Mouse (Mus musculus): ENCODE results near the gene Ubn1. TPM values are rescaled to one million over a fixed set of nuclear protein-coding genes. Genes with fewer than 3 reads are reported as not detected.

Ubn1 gene
- polyA plus RNA-seq, 1 experiment from 2014 or later = 22.8 TPM

- no peaks in the 10 kb centered on the region for H3K4me1 ChIP-seq
- peaks cover 99% of the 10 kb centered on the region for H3K36me3 ChIP-seq
- no peak overlapping the region for H3K4me2 ChIP-seq (replicated peaks)
- ATAC-seq (ENCODE audit: low FRiP score, low read depth) = no peak
- no peak overlapping the region for H3K4me3 ChIP-seq
- no peaks in the 10 kb centered on the region for H3K9me3 ChIP-seq
- H3K9ac ChIP-seq = no peak overlapping the region
- H3K27me3 ChIP-seq = no peaks in the 10 kb centered on the region
- H3K27ac ChIP-seq = no peak overlapping the region
- WGBS = 71% methylated on average over 2 of the region's 2 CpGs
Measured at GRCm38 (mm10) chr16:5029847-5030246, 20.0 kb upstream of the Ubn1 start.

GRCm38 (mm10) chr16:5035591-5035990 lies 14.3 kb upstream of the Ubn1 start:
- 92% methylated on average over 3 of the region's 3 CpGs for WGBS
- Histone ChIP-seq H3K27ac (no peak overlapping the region), H3K36me3 (peaks cover 93% of the 10 kb centered on the region), H3K4me3 (no peak overlapping the region), H3K4me2 (replicated peaks) (no peak overlapping the region), H3K9me3 (no peaks in the 10 kb centered on the region), H3K4me1 (no peaks in the 10 kb centered on the region), H3K27me3 (no peaks in the 10 kb centered on the region), H3K9ac (no peak overlapping the region)
- ATAC-seq (ENCODE audit: low FRiP score, low read depth) = no peak

DNA sequence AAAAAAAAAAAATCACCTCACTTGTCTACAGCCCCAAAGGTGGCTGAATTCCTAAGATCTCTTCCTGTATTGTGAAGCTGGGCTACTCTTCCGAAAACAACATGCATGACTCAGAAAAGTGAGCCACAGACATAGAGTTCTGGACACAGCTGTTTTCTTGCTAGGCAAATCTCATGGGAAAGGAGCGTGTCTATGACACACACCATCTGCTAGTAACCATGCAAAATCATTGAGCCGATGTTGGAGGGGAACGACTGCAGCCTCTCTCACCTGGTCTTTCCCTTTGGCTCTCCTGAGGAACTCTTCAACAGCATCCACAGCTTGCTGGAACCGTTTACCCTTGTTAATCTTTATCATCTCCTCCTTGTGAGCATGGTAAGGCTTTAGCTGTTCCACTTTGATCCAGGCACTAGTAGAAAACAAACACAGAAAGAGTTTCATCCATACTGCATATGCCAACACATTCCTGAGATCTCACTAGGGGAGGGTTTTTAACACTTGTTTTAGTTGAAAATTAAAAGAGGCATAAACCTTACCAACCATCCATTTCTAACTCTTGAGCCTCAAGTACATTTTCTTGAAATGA lies 13.1 kb upstream of the Ubn1 start:
- Histone ChIP-seq H3K4me2 (replicated peaks) (no peak overlapping the region), H3K9ac (no peak overlapping the region), H3K27ac (no peak overlapping the region), H3K36me3 (peaks cover 92% of the 10 kb centered on the region), H3K4me3 (no peak overlapping the region), H3K27me3 (no peaks in the 10 kb centered on the region), H3K4me1 (no peaks in the 10 kb centered on the region), H3K9me3 (no peaks in the 10 kb centered on the region)
- 85% methylated on average over 5 of the region's 5 CpGs for WGBS
- no peak for ATAC-seq (ENCODE audit: low FRiP score, low read depth)

DNA sequence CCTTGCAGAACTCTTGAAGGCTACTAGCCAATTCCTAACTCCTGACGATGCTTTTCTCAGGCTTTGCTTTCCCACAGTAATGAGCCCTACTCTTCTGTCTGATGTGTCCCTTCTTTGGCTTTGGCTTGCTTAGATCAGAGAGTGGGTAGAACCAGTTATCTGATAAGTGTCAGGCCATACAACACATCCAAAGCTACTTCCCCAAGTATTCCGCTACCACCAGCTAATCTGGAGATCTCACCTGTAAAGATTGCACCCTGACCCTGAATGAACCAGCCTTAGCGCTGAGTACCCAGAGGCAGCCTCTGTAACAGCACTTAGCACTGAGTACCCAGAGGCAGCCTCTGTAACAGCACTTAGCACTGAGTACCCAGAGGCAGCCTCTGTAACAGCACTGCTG lies 4.5 kb upstream of the Ubn1 start:
- Histone ChIP-seq H3K9me3 (no peaks in the 10 kb centered on the region), H3K9ac (no peak overlapping the region), H3K27ac (no peak overlapping the region), H3K27me3 (no peaks in the 10 kb centered on the region), H3K36me3 (peaks cover 68% of the 10 kb centered on the region), H3K4me1 (peaks cover 14% of the 10 kb centered on the region), H3K4me2 (replicated peaks) (no peak overlapping the region), H3K4me3 (no peak overlapping the region)
- no peak for ATAC-seq (ENCODE audit: low FRiP score, low read depth)
- WGBS = 96% methylated on average over 3 of the region's 3 CpGs

DNA sequence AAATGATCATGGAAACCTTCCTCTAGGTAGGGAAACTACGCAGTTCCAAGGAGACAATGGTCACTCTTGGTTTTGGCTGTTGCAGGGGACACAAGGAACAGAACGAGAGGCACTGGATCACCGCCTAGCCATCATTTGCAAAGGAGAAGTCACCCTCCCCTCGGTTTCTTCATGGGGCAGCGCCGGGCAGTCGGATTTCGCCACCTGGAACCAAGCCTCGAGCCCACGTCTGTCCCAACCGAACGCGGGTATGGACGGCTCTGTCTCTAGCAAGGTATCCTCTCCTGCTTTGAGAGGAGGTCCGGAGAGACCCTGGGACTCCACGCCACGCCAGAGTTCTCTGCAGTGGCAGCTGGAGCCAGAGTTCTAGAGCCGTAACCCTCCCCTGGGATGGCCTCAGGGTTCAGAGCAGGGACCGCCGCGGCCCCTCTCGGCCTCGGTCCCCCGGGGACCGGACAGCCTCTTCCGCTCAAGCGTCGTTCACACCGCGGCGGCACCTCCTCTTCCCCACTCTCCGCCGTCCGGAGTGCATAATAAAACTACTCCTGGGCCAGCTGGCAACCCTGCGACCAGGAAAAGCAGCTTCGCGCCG lies 579 bp upstream of the Ubn1 start:
- Histone ChIP-seq H3K27me3 (no peaks in the 10 kb centered on the region), H3K9ac (peak overlapping the region; percentile 97), H3K4me1 (peaks cover 26% of the 10 kb centered on the region), H3K27ac (peak overlapping the region; percentile 96), H3K4me3 (peak overlapping the region; percentile 97), H3K9me3 (no peaks in the 10 kb centered on the region), H3K36me3 (peaks cover 37% of the 10 kb centered on the region), H3K4me2 (replicated peaks) (peak overlapping the region; percentile 92)
- ATAC-seq (ENCODE audit: low FRiP score, low read depth) = peak; percentile 63
- WGBS = under 1% methylated on average over 38 of the region's 38 CpGs

DNA sequence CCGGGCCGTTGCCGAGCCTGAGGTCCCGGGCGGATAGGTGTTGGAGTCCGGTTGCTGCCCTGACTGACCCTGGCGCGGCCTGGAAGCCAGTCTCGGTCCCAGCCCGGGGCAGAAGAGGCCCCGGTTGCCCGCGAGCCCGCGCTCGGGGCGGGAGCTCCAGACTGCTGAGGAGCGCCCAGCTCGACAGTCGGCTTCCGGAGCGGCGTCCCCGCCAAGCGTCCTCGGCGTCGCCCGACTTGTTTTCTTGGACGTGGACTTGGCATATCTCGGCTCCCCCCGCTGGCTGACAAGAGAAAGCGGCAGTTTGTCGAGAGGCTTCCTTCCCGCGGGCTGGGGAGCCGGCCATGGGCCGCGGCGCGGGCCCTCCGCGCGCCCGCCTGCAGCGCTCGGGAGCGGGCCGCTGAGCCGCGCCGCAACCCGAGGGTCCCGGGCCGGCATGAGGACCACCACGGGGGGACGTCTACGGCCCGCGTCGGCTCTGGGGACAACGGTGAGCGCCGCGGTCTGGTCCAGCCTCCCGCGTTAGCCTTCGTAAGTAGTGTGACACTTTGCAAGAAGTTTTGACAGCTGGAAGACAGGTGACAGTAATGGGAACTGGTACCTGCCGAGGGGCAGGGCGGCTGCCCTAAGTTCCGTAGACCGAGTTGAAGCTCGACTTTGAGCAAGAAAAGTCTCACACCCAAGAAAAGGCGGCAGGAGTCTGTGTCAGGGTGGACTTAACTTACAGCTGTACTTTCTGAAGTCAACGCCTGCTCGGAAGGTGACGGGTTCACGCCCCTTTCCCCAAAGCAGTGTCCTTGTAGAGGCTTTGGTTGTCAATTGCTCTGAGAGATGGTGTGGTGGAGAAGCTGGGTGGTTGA lies 624 bp downstream of the Ubn1 start:
- Histone ChIP-seq H3K9me3 (no peaks in the 10 kb centered on the region), H3K4me2 (replicated peaks) (peak overlapping the region; percentile 94), H3K4me1 (peaks cover 26% of the 10 kb centered on the region), H3K9ac (peak overlapping the region; percentile 94), H3K27me3 (no peaks in the 10 kb centered on the region), H3K4me3 (peak overlapping the region; percentile 97), H3K27ac (peak overlapping the region; percentile 96), H3K36me3 (peaks cover 32% of the 10 kb centered on the region)
- WGBS = under 1% methylated on average over 77 of the region's 78 CpGs
- peak; percentile 68 for ATAC-seq (ENCODE audit: low FRiP score, low read depth)

DNA sequence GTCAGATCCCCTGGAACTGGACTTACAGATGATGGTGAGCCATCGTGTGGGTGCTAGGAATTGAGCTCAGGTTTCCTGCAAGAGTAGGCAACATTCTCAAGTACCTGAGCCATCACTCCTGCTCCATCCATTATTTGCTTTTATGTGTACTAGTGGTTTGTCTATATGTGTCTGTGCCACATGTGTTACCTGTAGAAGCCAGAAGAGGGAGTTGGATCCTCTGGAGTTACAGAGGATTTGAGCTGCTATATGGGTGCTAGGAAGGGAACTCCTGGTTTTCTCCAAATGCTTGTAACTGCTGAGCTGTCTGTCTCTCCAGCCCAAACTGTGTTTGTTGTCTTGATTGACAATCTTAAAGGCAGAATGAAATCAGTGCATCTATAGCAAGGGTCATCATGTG lies 8.3 kb downstream of the Ubn1 start:
- Histone ChIP-seq H3K36me3 (peaks cover 53% of the 10 kb centered on the region), H3K9me3 (no peaks in the 10 kb centered on the region), H3K9ac (no peak overlapping the region), H3K4me1 (no peaks in the 10 kb centered on the region), H3K27ac (no peak overlapping the region), H3K4me2 (replicated peaks) (no peak overlapping the region), H3K4me3 (no peak overlapping the region), H3K27me3 (no peaks in the 10 kb centered on the region)
- ATAC-seq (ENCODE audit: low FRiP score, low read depth) = no peak
- WGBS = 85% methylated on average over 1 of the region's 1 CpGs

DNA sequence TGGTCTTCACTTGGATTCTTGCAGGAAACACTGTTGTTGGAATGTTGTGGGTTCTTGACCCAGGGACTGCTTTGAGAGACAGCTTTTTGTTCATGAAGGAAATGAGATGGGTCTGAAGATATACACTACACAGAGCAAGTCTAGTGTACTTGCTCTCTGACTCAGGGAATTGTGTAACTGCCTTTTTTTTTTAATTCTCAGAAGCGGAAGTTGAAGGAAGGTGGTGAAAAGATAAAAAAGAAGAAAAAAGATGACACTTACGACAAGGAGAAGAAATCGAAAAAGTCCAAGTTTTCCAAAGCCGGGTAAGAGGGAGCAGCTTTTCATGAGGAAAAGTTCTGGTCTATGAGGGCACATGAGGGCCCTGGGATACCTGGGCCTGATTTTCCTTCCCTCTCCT lies 13.6 kb downstream of the Ubn1 start:
- Histone ChIP-seq H3K36me3 (peaks cover 59% of the 10 kb centered on the region), H3K4me1 (no peaks in the 10 kb centered on the region), H3K9ac (no peak overlapping the region), H3K4me3 (no peak overlapping the region), H3K27ac (no peak overlapping the region), H3K9me3 (no peaks in the 10 kb centered on the region), H3K27me3 (no peaks in the 10 kb centered on the region), H3K4me2 (replicated peaks) (no peak overlapping the region)
- ATAC-seq (ENCODE audit: low FRiP score, low read depth) = no peak
- 91% methylated on average over 4 of the region's 4 CpGs for WGBS

GRCm38 (mm10) chr16:5070321-5070720 lies 20.5 kb downstream of the Ubn1 start:
- Histone ChIP-seq H3K9ac (no peak overlapping the region), H3K36me3 (peaks cover 86% of the 10 kb centered on the region), H3K4me1 (no peaks in the 10 kb centered on the region), H3K27ac (no peak overlapping the region), H3K4me2 (replicated peaks) (no peak overlapping the region), H3K9me3 (no peaks in the 10 kb centered on the region), H3K27me3 (no peaks in the 10 kb centered on the region), H3K4me3 (no peak overlapping the region)
- WGBS = 91% methylated on average over 3 of the region's 3 CpGs
- no peak for ATAC-seq (ENCODE audit: low FRiP score, low read depth)

DNA sequence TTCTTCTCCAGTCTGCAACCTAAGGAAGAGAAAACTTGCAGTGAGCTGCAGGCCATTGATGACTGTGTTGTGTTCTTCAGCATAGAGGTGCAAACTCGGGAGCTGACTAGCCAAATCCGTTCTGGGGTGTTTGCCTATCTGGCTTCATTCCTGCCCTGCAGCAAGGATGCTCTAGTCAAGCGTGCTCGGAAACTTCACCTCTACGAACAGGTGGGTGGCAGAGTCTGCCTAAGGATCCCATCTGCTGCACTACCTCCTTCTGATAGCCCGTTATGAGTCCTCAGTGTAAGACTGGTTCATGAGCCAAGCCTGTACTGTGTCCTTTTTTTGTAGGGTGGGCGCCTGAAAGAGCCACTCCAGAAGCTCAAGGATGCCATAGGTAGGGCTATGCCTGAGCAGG lies 22.1 kb downstream of the Ubn1 start:
- Histone ChIP-seq H3K4me1 (no peaks in the 10 kb centered on the region), H3K36me3 (peaks cover 92% of the 10 kb centered on the region), H3K4me2 (replicated peaks) (no peak overlapping the region), H3K9ac (no peak overlapping the region), H3K27me3 (no peaks in the 10 kb centered on the region), H3K27ac (no peak overlapping the region), H3K4me3 (no peak overlapping the region), H3K9me3 (no peaks in the 10 kb centered on the region)
- WGBS = 87% methylated on average over 7 of the region's 7 CpGs
- no peak for ATAC-seq (ENCODE audit: low FRiP score, low read depth)

GRCm38 (mm10) chr16:5074341-5074740 lies 24.5 kb downstream of the Ubn1 start:
- ATAC-seq (ENCODE audit: low FRiP score, low read depth) = no peak
- 91% methylated on average over 5 of the region's 5 CpGs for WGBS
- H3K36me3 ChIP-seq = peaks cover 95% of the 10 kb centered on the region

DNA sequence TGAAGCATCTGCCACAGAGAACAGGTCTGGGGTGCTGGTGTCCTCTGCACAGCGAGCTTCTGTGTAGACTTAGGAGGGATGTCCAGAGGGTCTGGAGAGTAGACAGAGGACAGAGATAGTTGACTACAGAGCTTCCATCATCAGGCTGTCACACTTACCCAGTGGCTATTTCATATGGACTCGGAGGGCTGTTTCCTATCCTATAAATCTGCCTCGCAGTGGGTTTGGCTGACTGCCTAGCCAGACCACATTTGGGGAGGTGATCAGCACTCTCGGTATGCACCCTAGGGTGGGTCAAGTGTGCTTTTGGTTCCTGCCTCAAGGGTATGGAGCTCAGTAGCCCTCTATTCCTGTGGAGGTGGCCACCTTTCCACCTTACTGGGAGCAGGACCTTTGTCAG lies 35.3 kb downstream of the Ubn1 start:
- ATAC-seq (ENCODE audit: low FRiP score, low read depth) = no peak
- H3K36me3 ChIP-seq = peaks cover 76% of the 10 kb centered on the region
- no peak overlapping the region for H3K4me2 ChIP-seq (replicated peaks)
- WGBS = 82% methylated on average over 4 of the region's 4 CpGs
- H3K9me3 ChIP-seq = no peaks in the 10 kb centered on the region
- no peak overlapping the region for H3K27ac ChIP-seq
- H3K4me3 ChIP-seq = no peak overlapping the region
- no peaks in the 10 kb centered on the region for H3K27me3 ChIP-seq
- H3K9ac ChIP-seq = no peak overlapping the region
- H3K4me1 ChIP-seq = no peaks in the 10 kb centered on the region

More at GRCm38 (mm10) chr16:5074341-5074740, 24.5 kb downstream of the Ubn1 start:
- Histone ChIP-seq H3K27ac (no peak overlapping the region), H3K4me3 (no peak overlapping the region), H3K27me3 (no peaks in the 10 kb centered on the region), H3K9ac (no peak overlapping the region), H3K9me3 (no peaks in the 10 kb centered on the region), H3K4me2 (replicated peaks) (no peak overlapping the region), H3K4me1 (no peaks in the 10 kb centered on the region)

All from limb, embryonic 13.5 days (tissue).